Mouse (Mus musculus): ENCODE measurements at regions not wholly inside any gene's neighbourhood (a gene's known extent, or its start where the extent isn't known, plus 50 kb on each side); places are given as distances from the start of the nearest gene placed in this dataset.

DNA sequence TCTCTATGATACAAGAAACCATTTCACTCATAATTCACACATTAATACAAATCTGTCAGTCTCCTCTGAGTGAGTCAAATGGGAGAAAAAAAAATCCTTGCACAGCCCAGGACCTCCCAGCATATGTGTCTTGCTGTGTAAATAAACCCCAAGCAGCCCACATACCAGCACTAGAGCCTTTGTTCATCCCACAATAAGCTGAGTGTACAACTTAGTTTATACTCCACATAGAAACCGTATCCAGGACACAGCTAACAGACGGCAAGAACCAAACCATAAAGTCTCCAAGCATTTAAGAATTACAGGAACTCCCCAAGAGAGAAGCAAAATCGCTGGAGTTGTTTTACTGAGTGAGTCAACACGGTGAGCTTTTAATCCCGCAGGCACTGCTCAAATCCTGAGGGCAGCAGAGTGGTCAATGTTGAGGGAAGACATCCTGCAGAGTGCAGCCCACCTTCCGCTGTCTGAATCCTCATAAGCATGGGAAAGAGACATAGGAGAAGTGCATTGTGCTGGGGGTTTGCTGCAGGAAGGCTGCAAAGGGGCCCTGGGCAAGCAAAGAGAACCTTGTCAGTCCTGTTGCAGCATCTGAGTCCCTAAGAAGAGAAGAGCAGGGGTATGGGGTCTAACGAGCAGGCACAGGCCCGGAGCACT lies 436.4 kb downstream of the Tns3 start:
- DNase-seq (ENCODE audit: low spot score in 2 of 2) = no peak

DNA sequence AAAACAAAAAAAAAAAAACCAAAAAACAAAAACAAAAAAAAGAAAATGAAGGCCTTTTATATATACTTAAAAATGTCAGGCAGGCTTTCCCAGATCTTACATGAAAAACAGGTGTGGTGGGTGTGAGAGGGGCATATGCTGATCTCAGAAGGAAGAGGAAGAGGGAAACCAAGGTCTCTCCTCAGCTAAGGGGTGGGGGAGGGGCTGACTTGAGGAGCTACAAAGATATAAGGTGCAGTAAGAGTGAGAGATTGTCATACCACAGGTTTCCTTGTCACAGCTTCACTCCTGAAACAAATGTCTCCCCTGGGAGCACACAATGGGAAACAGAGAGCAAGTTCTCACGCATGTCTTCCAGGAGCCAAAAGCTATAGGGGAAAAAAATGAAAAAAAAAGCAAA lies 440.0 kb downstream of the Tns3 start:
- no peak for DNase-seq (ENCODE audit: low spot score in 2 of 2)

DNA sequence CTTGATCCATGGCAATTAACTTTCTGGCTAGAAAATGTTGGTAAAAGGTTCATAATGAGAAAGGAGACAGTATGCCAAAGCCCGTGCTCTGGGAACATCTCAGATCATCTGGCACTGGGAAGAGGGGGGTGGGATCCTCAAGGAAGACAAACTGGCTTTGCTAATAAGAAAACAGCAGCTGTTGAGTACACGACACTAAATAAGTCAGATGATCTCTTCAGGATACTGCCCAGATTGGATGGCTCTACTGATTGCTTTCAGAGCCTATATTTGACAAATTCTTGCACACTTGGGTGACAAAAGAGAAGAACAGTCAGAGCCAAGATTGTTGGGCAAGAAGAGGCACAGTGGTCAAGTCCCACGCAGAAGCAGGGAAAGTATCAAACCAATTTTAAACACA lies 443.7 kb downstream of the Tns3 start:
- no peak for DNase-seq (ENCODE audit: low spot score in 2 of 2)

DNA sequence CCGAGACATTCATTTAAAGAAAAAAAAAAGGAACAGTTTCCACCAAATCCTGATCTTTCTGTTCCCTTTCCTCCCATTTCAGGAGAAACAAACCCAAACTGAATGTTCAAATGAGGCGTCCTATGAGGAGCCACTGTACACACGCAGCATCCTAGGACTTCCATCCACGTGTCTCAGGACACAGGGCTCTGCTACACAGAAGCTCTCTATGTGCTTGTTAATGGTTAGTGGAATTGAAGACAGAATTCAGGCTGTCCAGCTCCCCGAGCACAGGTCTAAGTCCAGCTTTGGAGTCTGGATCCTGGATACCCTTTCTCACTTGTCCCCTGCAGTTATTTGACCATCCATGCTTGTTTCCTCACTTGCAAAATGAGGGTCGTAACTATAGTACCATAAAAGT lies 444.4 kb downstream of the Tns3 start:
- DNase-seq (ENCODE audit: low spot score in 2 of 2) = no peak

DNA sequence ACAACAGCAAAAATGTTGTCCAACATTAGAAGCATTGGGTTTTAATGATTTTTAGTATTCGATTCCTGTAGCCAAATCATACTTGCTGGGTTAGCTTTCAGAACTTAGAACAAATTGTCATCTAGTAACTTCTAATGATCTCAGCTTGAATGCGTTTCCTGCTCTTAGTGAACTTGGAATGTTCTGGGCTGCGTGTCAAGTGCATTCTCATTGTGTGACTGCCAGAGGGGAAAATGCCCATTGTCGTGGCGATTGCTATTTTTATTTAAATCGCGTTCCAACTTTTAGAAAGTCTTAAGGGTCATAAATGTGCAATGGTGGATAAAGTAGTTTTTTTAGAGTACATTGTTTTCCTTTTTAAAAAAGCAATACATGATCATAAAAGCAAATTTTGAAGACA lies 448.7 kb downstream of the Tns3 start:
- DNase-seq (ENCODE audit: low spot score in 2 of 2) = no peak

DNA sequence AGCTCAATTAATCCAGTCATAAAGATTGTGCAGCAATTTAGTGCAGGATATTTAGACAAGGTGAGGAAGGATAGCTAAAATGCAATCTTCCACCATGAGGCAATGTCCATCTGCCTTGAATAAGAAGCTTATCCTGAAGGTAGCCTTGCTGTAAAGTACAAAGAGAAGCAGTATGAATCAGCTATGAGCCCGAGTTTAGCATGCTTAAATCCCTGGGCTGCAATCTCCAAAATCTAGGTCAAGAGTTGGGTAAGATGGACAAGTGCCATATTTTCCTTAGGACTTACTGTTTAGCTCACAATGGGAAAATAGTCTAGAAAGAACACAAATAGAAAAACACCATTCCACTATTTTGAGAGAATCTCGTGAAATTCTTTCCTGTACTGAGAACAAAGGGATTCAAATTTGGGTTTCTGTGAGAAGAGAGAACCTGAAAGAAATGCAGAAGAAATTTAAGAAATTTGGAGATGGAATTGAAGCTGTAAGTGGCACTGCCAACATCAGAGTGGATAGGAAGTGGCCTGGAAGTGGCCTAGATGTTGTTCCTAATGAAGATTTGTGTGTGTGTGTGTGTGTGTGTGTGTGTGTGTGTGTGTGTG lies 449.9 kb downstream of the Tns3 start:
- DNase-seq (ENCODE audit: low spot score in 2 of 2) = no peak

DNA sequence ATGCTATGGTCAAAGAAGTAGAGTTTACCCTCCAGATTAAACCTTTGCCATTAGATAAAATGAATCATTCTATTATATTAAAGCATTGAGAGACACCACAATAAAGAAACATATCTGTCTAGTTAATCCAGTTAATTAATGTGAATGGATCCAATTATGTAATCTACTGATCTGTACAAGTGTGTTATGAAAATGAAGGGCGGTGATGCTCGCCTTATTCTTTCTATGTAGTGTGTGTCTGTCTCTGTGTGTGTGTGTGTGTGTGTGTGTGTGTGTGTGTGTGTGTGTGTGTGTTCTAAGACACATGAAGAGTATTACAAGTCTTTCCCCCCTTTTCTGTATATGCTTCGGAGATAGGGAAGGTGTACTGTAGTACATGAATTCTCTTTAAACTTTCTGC lies 451.2 kb downstream of the Tns3 start:
- DNase-seq (ENCODE audit: low spot score in 2 of 2) = no peak

DNA sequence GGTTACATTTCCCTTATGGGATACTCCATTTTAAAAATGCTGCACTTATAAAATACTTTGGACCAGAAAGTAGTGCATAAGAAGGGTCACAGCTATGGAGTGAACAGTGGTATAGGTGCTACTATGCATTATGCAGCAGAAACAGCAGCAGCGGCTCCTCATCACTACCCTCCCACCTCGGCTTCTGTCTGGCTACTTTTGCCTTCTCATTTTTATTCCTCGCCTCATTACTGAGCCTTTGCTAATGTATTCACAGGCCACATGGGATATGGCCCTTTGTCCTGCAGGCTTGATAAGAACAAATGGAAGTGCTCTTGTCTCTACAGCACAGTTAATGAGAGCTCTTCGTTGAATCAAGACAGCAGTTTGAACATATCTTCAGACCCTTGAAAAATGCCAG lies 451.6 kb downstream of the Tns3 start:
- no peak for DNase-seq (ENCODE audit: low spot score in 2 of 2)

DNA sequence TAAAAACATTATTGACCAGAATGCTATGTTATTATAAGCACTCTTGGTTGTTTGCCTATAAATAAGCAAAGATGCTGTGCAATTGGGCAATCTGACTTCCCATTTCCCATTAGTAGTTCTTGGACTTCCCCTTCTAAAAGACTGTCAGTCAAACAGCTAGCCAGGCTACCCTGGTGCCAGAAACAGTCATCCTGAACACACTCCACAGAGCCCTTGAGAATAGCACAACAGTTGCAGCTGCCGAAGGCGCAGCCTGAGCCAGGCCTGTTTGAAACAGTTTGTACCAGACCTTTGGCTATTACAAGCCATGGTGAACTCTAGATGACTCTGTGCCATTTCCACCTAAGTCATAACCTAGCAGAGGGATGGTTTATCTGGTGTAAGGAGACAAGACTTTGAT lies 455.3 kb downstream of the Tns3 start:
- DNase-seq (ENCODE audit: low spot score in 2 of 2) = no peak

DNA sequence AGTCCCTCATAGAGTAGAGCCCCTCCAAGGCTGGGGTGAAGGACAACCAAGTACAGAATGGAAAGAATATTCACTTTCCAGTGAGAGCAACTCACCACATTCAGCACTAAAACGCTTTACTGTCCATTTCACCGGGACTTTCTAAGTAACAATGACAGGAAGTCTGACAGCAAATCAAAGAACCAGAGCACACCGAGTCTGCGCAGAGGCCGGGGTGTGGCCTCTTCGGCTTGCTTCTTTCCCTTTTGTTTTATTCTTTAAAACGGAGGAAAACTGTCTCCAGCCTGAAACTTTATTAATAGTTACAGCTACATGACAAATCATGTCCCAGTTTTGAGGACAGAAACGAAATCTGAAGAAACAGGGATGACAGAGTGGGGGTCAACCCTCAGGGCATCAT lies 465.0 kb downstream of the Tns3 start:
- DNase-seq (ENCODE audit: low spot score in 2 of 2) = no peak
